Mouse (Mus musculus) left cerebral cortex, postnatal 25 days (tissue): ENCODE data around the gene Rnf123. TPM values are rescaled to one million over a fixed set of nuclear protein-coding genes. Genes with fewer than 3 reads are reported as not detected.

Experiments
- DNase-seq, 2 experiments: peaks; one replicate each; pipeline ENCODE4 v3.0.0; 2022; ENCODE audit warnings: low spot score in 2 of 2, mixed read lengths in 1 of 2
- intact Hi-C: fragments of 180-260 bp; cut with DNase I; formaldehyde crosslinking; loops from one replicate; pipeline ENCODE4 v1.15.1; 2025
- total RNA-seq, 2 experiments: library from RNA; stranded (reverse); gene quantifications; 2 replicates each; pipeline ENCODE4 v1.2.3; 2021

The Rnf123 gene
- total RNA-seq, 2 experiments from 2014 or later, result 81.9 to 88.7 TPM

GRCm38 (mm10) chr9:108106090-108106489, 22.9 kb upstream of the Rnf123 start:
- intact Hi-C loops, result no loop called here
- no peak for DNase-seq

GRCm38 (mm10) chr9:108105549-108105863, 22.4 kb upstream of the Rnf123 start:
- intact Hi-C loops, result no loop called here

GRCm38 (mm10) chr9:108104766-108105548, 21.8 kb upstream of the Rnf123 start:
- intact Hi-C loops, result no loop called here
- no peak for DNase-seq

More at GRCm38 (mm10) chr9:108105549-108105863, 22.4 kb upstream of the Rnf123 start:
- no peak for DNase-seq

GRCm38 (mm10) chr9:108099619-108100018, 16.5 kb upstream of the Rnf123 start:
- intact Hi-C loops, result no loop called here
- DNase-seq, result no peak

- intact Hi-C loops, result loop anchor here (1.0 to 2.0 kb wide), 2 partner anchors 105 to 189 kb away; no protein-coding TSS in a partner anchor
- no peak for DNase-seq
These were observed 13.0 kb upstream of the Rnf123 start for GRCm38 (mm10) chr9:108095949-108096712.

GRCm38 (mm10) chr9:108095518-108095917, 12.4 kb upstream of the Rnf123 start:
- intact Hi-C loops, result loop anchor here (1.0 to 2.0 kb wide), 2 partner anchors 106 to 189 kb away; no protein-coding TSS in a partner anchor
- DNase-seq, result peak; percentile 70 to 71

GRCm38 (mm10) chr9:108094998-108095411, 11.9 kb upstream of the Rnf123 start:
- no peak for DNase-seq
- intact Hi-C loops, result loop anchor here (1.0 to 2.0 kb wide), 2 partner anchors 106 to 190 kb away; no protein-coding TSS in a partner anchor

GRCm38 (mm10) chr9:108094184-108094941, 11.2 kb upstream of the Rnf123 start, which contains the start of gene Apeh:
Gene Apeh (minus strand): TSS chr9:108094606.
- peak; percentile 85 to 87 for DNase-seq
- intact Hi-C loops, result loop anchor here (2.0 kb wide), 1 partner anchor 190 kb away; no protein-coding TSS in a partner anchor

- no peak for DNase-seq
- intact Hi-C loops, result no loop called here
These were observed 10.4 kb upstream of the Rnf123 start for GRCm38 (mm10) chr9:108093586-108093985.

GRCm38 (mm10) chr9:108090611-108091120, 7.5 kb upstream of the Rnf123 start:
- intact Hi-C loops, result no loop called here
- DNase-seq, result no peak

GRCm38 (mm10) chr9:108085261-108085660, 2.1 kb upstream of the Rnf123 start:
- no peak for DNase-seq
- intact Hi-C loops, result no loop called here

GRCm38 (mm10) chr9:108083561-108083960, 415 bp upstream of the Rnf123 start:
- intact Hi-C loops, result no loop called here
- no peak for DNase-seq

- DNase-seq, result no peak
- intact Hi-C loops, result no loop called here
These were observed 597 bp downstream of the Rnf123 start for GRCm38 (mm10) chr9:108082549-108082948.

- no peak for DNase-seq
- intact Hi-C loops, result no loop called here
These were observed 3.0 kb downstream of the Rnf123 start, which contains the start of gene Mst1 for GRCm38 (mm10) chr9:108080168-108080567. Gene Mst1 (plus strand): TSS chr9:108080436.

GRCm38 (mm10) chr9:108073141-108073930, 9.8 kb downstream of the Rnf123 start:
- DNase-seq, result no peak
- intact Hi-C loops, result no loop called here

- intact Hi-C loops, result no loop called here
These were observed 10.6 kb downstream of the Rnf123 start for GRCm38 (mm10) chr9:108072481-108072924.

GRCm38 (mm10) chr9:108071801-108072200, 11.3 kb downstream of the Rnf123 start:
- intact Hi-C loops, result no loop called here
- no peak for DNase-seq

More at GRCm38 (mm10) chr9:108072481-108072924, 10.6 kb downstream of the Rnf123 start:
- no peak for DNase-seq

- intact Hi-C loops, result loop anchor here (5.0 kb wide), 1 partner anchor 107 kb away; no protein-coding TSS in a partner anchor
- DNase-seq, result no peak
These were observed 13.6 kb downstream of the Rnf123 start for GRCm38 (mm10) chr9:108069529-108069928.
